Mouse (Mus musculus) E14TG2a.4 (cell line): ENCODE measurements around the gene Fyn.

ENCODE experiments used
- H3K27me3 ChIP-seq: 2 replicates; pipeline ENCODE4 v1.6.1; 2014; ENCODE audit warnings: low read length, control low read depth; ENCODE audit not compliant: insufficient read depth
- H3K36me3 ChIP-seq: 2 replicates; pipeline ENCODE4 v1.6.1; 2014; ENCODE audit warnings: low read length, control low read depth; ENCODE audit not compliant: insufficient read depth
- H3K4me1 ChIP-seq: replicated peaks from 2 replicates; pipeline ENCODE4 v1.6.1; 2014; ENCODE audit warnings: low read depth, low read length, control low read depth
- H3K4me3 ChIP-seq: replicated peaks from 2 replicates; pipeline ENCODE4 v1.5.1; 2014; ENCODE audit warnings: mild to moderate bottlenecking, low read length
- H3K9me3 ChIP-seq: 2 replicates; pipeline ENCODE4 v1.6.1; 2014; ENCODE audit warnings: low read length, control low read depth
- CTCF ChIP-seq: conservative IDR thresholded peaks from 2 replicates; pipeline ENCODE4 v1.5.1; 2014; ENCODE audit warnings: low read length
- NANOG ChIP-seq: IDR thresholded peaks from 2 replicates; pipeline ENCODE4 v1.6.1; 2014; ENCODE audit warnings: borderline replicate concordance, low read length, mixed read lengths
- POU5F1 ChIP-seq: IDR thresholded peaks from 2 replicates; pipeline ENCODE4 v1.6.1; 2014; ENCODE audit warnings: low read length, borderline replicate concordance

The Fyn gene

GRCm38 (mm10) chr10:39501571-39501970, 132.9 kb downstream of the Fyn start:
- Histone ChIP-seq H3K4me1 (peaks cover 54% of the 10 kb centered on the region), H3K4me3 (peak overlapping the region; percentile 61), H3K9me3 (peaks cover 12% of the 10 kb centered on the region), H3K36me3 (no peaks in the 10 kb centered on the region), H3K27me3 (no peaks in the 10 kb centered on the region; the same call in 1 of the 2 replicates)
- TF ChIP-seq NANOG (no peak), CTCF (no peak), POU5F1 (no peak)

GRCm38 (mm10) chr10:39501977-39502706, 133.5 kb downstream of the Fyn start:
- Histone ChIP-seq H3K4me1 (peaks cover 58% of the 10 kb centered on the region), H3K36me3 (no peaks in the 10 kb centered on the region), H3K27me3 (no peaks in the 10 kb centered on the region; the same call in 1 of the 2 replicates), H3K4me3 (peak overlapping the region; percentile 61), H3K9me3 (peaks cover 10% of the 10 kb centered on the region)
- TF ChIP-seq CTCF = no peak
- no peak for TF ChIP-seq POU5F1
- TF ChIP-seq NANOG = no peak

GRCm38 (mm10) chr10:39503331-39503730, 134.7 kb downstream of the Fyn start:
- Histone ChIP-seq H3K36me3 (no peaks in the 10 kb centered on the region), H3K4me3 (peak overlapping the region; percentile 14; the same call in 1 of the 2 replicates), H3K4me1 (peaks cover 51% of the 10 kb centered on the region), H3K27me3 (no peaks in the 10 kb centered on the region; the same call in 1 of the 2 replicates), H3K9me3 (peaks cover 6% of the 10 kb centered on the region)
- no peak for TF ChIP-seq CTCF
- TF ChIP-seq POU5F1 = no peak
- no peak for TF ChIP-seq NANOG

GRCm38 (mm10) chr10:39505007-39505406, 136.4 kb downstream of the Fyn start:
- Histone ChIP-seq H3K9me3 (peaks cover 6% of the 10 kb centered on the region), H3K4me1 (peaks cover 45% of the 10 kb centered on the region), H3K27me3 (no peaks in the 10 kb centered on the region; the same call in 1 of the 2 replicates), H3K36me3 (no peaks in the 10 kb centered on the region), H3K4me3 (no peak overlapping the region)
- no peak for TF ChIP-seq CTCF
- TF ChIP-seq NANOG = no peak
- no peak for TF ChIP-seq POU5F1

GRCm38 (mm10) chr10:39505621-39506020, 137.0 kb downstream of the Fyn start:
- Histone ChIP-seq H3K36me3 (no peaks in the 10 kb centered on the region), H3K27me3 (no peaks in the 10 kb centered on the region; the same call in 1 of the 2 replicates)
- TF ChIP-seq CTCF = no peak
- no peak for TF ChIP-seq NANOG
- TF ChIP-seq POU5F1 = no peak

GRCm38 (mm10) chr10:39506353-39506752, 137.7 kb downstream of the Fyn start:
- TF ChIP-seq NANOG = no peak
- TF ChIP-seq CTCF = no peak
- no peak for TF ChIP-seq POU5F1
- Histone ChIP-seq H3K27me3 (no peaks in the 10 kb centered on the region; the same call in 1 of the 2 replicates), H3K9me3 (peaks cover 6% of the 10 kb centered on the region)

More at GRCm38 (mm10) chr10:39505621-39506020, 137.0 kb downstream of the Fyn start:
- H3K4me1 ChIP-seq = peaks cover 45% of the 10 kb centered on the region
- H3K9me3 ChIP-seq = peaks cover 6% of the 10 kb centered on the region
- no peak overlapping the region for H3K4me3 ChIP-seq

GRCm38 (mm10) chr10:39506831-39507230, 138.2 kb downstream of the Fyn start:
- Histone ChIP-seq H3K4me1 (peaks cover 43% of the 10 kb centered on the region), H3K27me3 (no peaks in the 10 kb centered on the region; the same call in 1 of the 2 replicates), H3K4me3 (no peak overlapping the region), H3K9me3 (peaks cover 6% of the 10 kb centered on the region), H3K36me3 (no peaks in the 10 kb centered on the region)
- TF ChIP-seq CTCF = no peak
- no peak for TF ChIP-seq NANOG
- TF ChIP-seq POU5F1 = no peak

More at GRCm38 (mm10) chr10:39506353-39506752, 137.7 kb downstream of the Fyn start:
- H3K36me3 ChIP-seq = no peaks in the 10 kb centered on the region
- no peak overlapping the region for H3K4me3 ChIP-seq
- H3K4me1 ChIP-seq = peaks cover 48% of the 10 kb centered on the region

GRCm38 (mm10) chr10:39508801-39509200, 140.1 kb downstream of the Fyn start:
- Histone ChIP-seq H3K9me3 (no peaks in the 10 kb centered on the region), H3K36me3 (no peaks in the 10 kb centered on the region), H3K27me3 (no peaks in the 10 kb centered on the region; the same call in 1 of the 2 replicates), H3K4me1 (peaks cover 24% of the 10 kb centered on the region), H3K4me3 (no peak overlapping the region)
- TF ChIP-seq POU5F1 (no peak), NANOG (no peak), CTCF (no peak)

- TF ChIP-seq CTCF = no peak
- no peak for TF ChIP-seq POU5F1
- no peak for TF ChIP-seq NANOG
- Histone ChIP-seq H3K4me1 (peaks cover 19% of the 10 kb centered on the region), H3K36me3 (no peaks in the 10 kb centered on the region), H3K27me3 (no peaks in the 10 kb centered on the region; the same call in 1 of the 2 replicates), H3K4me3 (no peak overlapping the region), H3K9me3 (no peaks in the 10 kb centered on the region)
Measured at GRCm38 (mm10) chr10:39509937-39510336, 141.3 kb downstream of the Fyn start.
